Mouse (Mus musculus) heart, adult 2 months (tissue): ENCODE results near the gene Irak3. TPM values are rescaled to one million over a fixed set of nuclear protein-coding genes. Genes with fewer than 3 reads are reported as not detected.
A peak's percentile ranks its signal among the peaks of the same experiment; 100 is the strongest.

Source experiments
- DNase-seq, 2 experiments: peaks; one replicate each; pipeline ENCODE4 v3.0.0; 2021
- H3K27ac ChIP-seq: fragments of 200-600 bp; 2 replicates; pipeline ENCODE4 v1.8.1; 2022
- H3K27me3 ChIP-seq: fragments of 200-500 bp; 2 replicates; pipeline ENCODE4 v1.6.1; 2012; ENCODE audit warnings: mild to moderate bottlenecking, low read length, inconsistent platforms, mixed read lengths; ENCODE audit not compliant: control insufficient read depth, insufficient read depth
- H3K36me3 ChIP-seq: fragments of 200-500 bp; 2 replicates; pipeline ENCODE4 v1.6.1; 2012; ENCODE audit warnings: low read length, inconsistent platforms; ENCODE audit not compliant: control insufficient read depth, insufficient read depth
- H3K4me1 ChIP-seq: fragments of 200-500 bp; 2 replicates; pipeline ENCODE4 v1.6.1; 2011; ENCODE audit warnings: low read length; ENCODE audit not compliant: control insufficient read depth, insufficient read depth
- H3K4me3 ChIP-seq: fragments of 200-600 bp; 2 replicates; pipeline ENCODE4 v1.8.1; 2022
- H3K79me2 ChIP-seq: fragments of 200-500 bp; replicated peaks from 2 replicates; pipeline ENCODE4 v1.6.1; 2012; ENCODE audit warnings: mild to moderate bottlenecking, inconsistent platforms, low read length, moderate library complexity, mixed read lengths; ENCODE audit not compliant: control insufficient read depth, insufficient read depth
- H3K9ac ChIP-seq: fragments of 200-500 bp; 2 replicates; pipeline ENCODE4 v1.6.1; 2012; ENCODE audit warnings: low read depth, mild to moderate bottlenecking, control low read depth, inconsistent platforms, low read length, mixed read lengths
- CTCF ChIP-seq: fragments of 200-600 bp; IDR thresholded peaks from 2 replicates; pipeline ENCODE4 v1.8.1; 2022; ENCODE audit warnings: antibody characterized with exemption, mild to moderate bottlenecking, moderate library complexity
- EP300 ChIP-seq: fragments of 200-500 bp; IDR thresholded peaks from 2 replicates; pipeline ENCODE4 v1.6.1; 2011; ENCODE audit warnings: low read depth, low read length, control low read depth; ENCODE audit not compliant: insufficient read depth
- POLR2A ChIP-seq: fragments of 200-500 bp; IDR thresholded peaks from 2 replicates; pipeline ENCODE4 v1.6.1; 2011; ENCODE audit warnings: mild to moderate bottlenecking, low read depth, low read length, control low read depth; ENCODE audit not compliant: insufficient read depth
- WGBS: fragments of 180-500 bp; shearing (Covaris S2); methylation state at CpG from one replicate; pipeline ENCODE4 v1.1.7; 2018; 5-methylcytosine and 5-hydroxymethylcytosine counted together
- intact Hi-C: fragments of 180-260 bp; cut with DNase I; formaldehyde crosslinking; loops from one replicate; pipeline ENCODE4 v1.15.1; 2025
- polyA plus RNA-seq: library from polyadenylated mRNA; depleted of rRNA; stranded (reverse); fragments of >200 nt; gene quantifications from 2 replicates; pipeline ENCODE4 v1.2.3, GENCODE M21; 2012
- total RNA-seq, 2 experiments: library from RNA; stranded (reverse); gene quantifications; 2 replicates each; pipeline ENCODE4 v1.2.3; 2021

Gene Irak3
- total and polyA plus RNA-seq, 3 experiments: 2.6 to 3.7 (median 3.0) TPM

DNA sequence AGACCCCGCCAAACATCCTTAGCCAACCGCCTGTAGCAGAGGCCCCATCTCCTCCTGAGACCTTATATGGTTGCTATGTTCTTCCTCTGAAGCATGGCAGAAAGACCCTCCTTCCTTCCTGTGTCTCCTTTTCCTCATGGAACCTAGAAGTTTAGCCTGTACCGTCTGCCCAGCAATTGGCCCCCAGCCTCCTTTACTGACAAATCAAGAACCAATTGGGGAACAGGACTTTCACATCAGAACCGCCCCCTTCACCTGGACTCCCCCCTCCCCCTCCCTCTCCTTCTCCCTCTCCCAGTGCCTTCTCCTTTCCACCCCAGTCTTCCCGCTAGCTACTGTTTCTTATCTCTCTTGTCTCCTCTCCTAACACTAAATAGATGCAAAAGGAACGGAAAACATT is 37.5 kb upstream of the Irak3 start:
- Histone ChIP-seq H3K9ac (no peak overlapping the region), H3K4me1 (no peaks in the 10 kb centered on the region), H3K79me2 (no peaks in the 10 kb centered on the region), H3K4me3 (no peak overlapping the region), H3K27ac (no peak overlapping the region), H3K27me3 (no peaks in the 10 kb centered on the region), H3K36me3 (no peaks in the 10 kb centered on the region)
- WGBS: 41% methylated on average over 6 of the region's 6 CpGs
- intact Hi-C loops: no loop called here
- no peak for TF ChIP-seq CTCF
- TF ChIP-seq POLR2A: no peak
- TF ChIP-seq EP300: no peak
- no peak for DNase-seq

DNA sequence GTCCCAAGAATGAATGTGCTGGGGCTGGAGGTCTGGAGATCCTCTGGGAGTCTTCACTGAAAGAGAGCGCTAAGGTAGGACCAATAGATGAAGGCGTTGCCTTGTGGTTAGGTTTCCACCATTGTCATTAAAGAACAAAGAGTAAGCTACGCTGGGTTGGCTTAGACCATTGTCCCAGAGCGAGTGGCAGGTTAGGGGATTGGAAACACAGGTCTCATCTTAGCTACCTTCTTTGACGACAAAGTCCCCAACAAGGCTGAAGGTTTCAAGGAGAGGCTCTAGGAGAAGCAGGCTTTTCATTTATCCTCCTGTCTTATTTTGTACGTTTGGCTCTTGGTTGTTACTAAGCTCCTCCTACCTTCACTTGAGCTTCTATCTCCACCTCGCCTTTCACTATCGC is 36.3 kb upstream of the Irak3 start:
- Histone ChIP-seq H3K27me3 (no peaks in the 10 kb centered on the region), H3K36me3 (no peaks in the 10 kb centered on the region), H3K9ac (no peak overlapping the region), H3K4me1 (peaks cover 2% of the 10 kb centered on the region), H3K27ac (no peak overlapping the region), H3K4me3 (no peak overlapping the region), H3K79me2 (no peaks in the 10 kb centered on the region)
- TF ChIP-seq EP300 (no peak), CTCF (no peak), POLR2A (no peak)
- 86% methylated on average over 8 of the region's 8 CpGs for WGBS
- intact Hi-C loops: no loop called here
- DNase-seq: no peak

DNA sequence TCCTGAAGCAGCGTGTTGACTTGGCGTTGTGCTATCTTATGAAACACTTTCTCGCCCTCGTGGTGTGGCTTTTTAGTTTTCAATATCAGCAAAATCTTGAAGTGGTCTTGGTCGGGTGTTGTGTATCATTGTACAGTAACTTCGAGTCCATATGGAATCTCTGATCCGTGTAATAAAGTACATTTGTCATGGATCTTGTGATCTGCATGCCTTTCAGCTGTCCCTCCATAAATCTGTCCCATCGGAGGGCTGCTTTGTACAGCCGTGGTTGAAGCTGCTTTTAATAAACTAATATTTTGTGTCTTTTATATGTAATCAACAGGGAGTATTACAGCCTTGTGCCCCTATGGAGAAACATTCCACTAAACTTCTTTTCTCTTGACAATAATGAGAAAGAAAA is 34.9 kb upstream of the Irak3 start:
- WGBS: 78% methylated on average over 9 of the region's 9 CpGs
- no peak for TF ChIP-seq CTCF
- no peak for TF ChIP-seq POLR2A
- no peak for TF ChIP-seq EP300
- Histone ChIP-seq H3K9ac (no peak overlapping the region), H3K4me1 (peaks cover 2% of the 10 kb centered on the region), H3K79me2 (no peaks in the 10 kb centered on the region), H3K27me3 (no peaks in the 10 kb centered on the region), H3K4me3 (no peak overlapping the region), H3K36me3 (no peaks in the 10 kb centered on the region), H3K27ac (no peak overlapping the region)
- intact Hi-C loops: no loop called here
- DNase-seq: no peak

DNA sequence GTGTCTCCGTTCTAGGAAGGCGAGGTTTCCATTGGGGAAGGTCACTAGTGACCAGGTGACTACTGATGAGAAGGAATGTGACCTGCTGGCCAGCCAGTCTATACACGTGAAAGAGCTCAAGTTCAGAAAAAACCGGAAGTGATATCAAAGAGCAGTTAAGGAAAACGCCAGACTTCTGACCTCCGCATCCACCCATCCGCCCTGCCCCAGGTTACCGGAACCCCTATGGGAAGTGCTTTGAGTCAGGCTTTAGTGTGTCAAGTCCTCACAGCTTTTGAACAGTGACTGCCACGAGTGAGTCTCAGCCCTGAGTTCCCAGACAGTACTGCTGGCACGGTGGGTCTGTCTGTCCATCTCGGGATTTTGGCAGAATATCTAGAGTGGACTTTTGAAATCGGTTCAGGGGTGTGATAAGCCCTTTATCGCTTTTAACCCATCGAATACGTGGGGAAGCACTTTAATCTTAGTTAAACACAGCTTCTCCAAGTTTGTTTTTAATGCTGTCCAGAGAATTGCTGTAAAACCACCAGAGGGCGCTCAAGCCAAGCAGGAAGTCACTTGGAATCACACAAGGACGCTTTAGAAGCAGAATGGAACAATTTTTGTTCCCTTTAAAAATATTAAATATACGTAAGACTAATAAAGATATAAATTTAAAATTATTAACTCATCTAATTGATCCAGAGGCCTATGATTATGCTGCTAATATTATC is 31.9 kb upstream of the Irak3 start:
- no peaks in the 10 kb centered on the region for H3K36me3 ChIP-seq
- DNase-seq: peak; percentile 48 to 56
- H3K27ac ChIP-seq: peak overlapping the region; percentile 9; the same call in 1 of the 2 replicates
- WGBS: 19% methylated on average over 18 of the region's 18 CpGs
- no peaks in the 10 kb centered on the region for H3K27me3 ChIP-seq
- H3K4me1 ChIP-seq: peaks cover 2% of the 10 kb centered on the region
- TF ChIP-seq POLR2A (no peak), CTCF (peak; percentile 90)
- intact Hi-C loops: no loop called here
- H3K4me3 ChIP-seq: peak overlapping the region; percentile 22; the same call in 1 of the 2 replicates
- peak overlapping the region; percentile 47 for H3K9ac ChIP-seq
- no peaks in the 10 kb centered on the region for H3K79me2 ChIP-seq

DNA sequence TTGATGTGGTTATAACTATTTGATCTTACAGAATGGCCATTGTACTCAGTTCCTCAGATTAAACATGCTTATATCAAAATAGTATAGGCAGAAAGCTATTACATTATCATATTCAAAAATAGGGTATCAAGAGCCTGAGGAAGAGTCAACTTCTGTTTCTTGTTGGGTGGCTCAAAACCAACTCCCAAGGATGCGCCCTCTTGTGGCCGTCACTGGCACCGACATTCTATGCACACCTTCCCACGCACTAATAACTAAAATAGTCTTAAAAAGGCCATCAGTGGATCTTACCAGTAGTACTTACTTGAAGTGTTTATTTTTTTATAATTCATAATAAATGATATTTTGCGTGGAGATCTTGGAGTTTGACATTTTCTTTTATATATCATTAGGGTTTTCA is 29.8 kb upstream of the Irak3 start:
- H3K79me2 ChIP-seq: no peaks in the 10 kb centered on the region
- intact Hi-C loops: no loop called here
- H3K4me3 ChIP-seq: no peak overlapping the region
- TF ChIP-seq CTCF (peak; percentile 90), POLR2A (no peak)
- H3K4me1 ChIP-seq: peaks cover 4% of the 10 kb centered on the region
- H3K27me3 ChIP-seq: no peaks in the 10 kb centered on the region
- no peak overlapping the region for H3K27ac ChIP-seq
- no peak overlapping the region for H3K9ac ChIP-seq
- 29% methylated on average over 5 of the region's 5 CpGs for WGBS
- peak; percentile 55 to 76 for DNase-seq
- H3K36me3 ChIP-seq: no peaks in the 10 kb centered on the region

DNA sequence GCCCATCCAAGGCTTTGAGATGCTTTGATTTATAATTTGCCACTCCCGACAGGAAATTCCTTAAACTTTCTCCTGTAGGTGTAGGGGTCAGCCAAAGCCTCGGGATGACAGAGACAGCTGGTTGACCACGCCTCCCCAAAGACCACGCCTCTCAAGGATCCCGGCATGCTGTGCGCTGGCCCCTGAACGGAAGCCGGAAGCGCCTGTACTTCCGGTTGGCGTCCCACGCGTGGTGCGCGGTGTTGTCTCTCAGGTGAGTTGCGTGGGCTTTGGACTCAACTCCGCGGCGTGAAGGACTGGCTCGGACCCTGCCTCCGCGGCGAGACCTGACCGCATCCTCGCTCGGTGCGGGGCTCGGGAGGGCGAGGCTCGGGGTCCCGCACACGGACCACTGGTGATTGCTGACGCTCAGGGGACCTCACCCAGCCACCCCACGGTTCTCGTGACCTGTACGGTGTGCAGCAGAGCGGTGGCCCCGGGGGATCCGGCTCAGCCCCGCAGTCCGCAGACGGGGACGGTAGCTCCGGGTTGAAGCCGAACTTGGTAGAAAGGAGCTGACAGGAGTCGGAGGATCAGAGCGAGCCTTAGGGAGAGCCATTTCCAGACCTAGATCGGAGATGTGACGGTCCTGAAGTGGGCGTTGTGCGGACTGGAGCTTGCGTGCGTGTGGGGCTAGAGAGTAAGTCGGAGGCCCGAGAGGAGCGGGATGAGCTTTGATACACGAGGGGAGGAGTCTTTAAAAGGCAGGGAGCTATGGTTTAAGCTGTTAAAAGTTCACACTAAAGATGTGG is 25.1 kb upstream of the Irak3 start, which contains the start of gene Llph:
Llph (plus strand) TSS at position 200 of the 791 bp plus-strand sequence.
- Histone ChIP-seq H3K36me3 (no peaks in the 10 kb centered on the region), H3K27me3 (no peaks in the 10 kb centered on the region), H3K79me2 (no peaks in the 10 kb centered on the region), H3K9ac (peak within 1 kb of the TSS; percentile 69), H3K4me1 (peaks cover 2% of the 10 kb centered on the region), H3K27ac (peak within 1 kb of the TSS; percentile 76), H3K4me3 (peak within 1 kb of the TSS; percentile 86)
- intact Hi-C loops: no loop called here
- TF ChIP-seq EP300 (peak; percentile 69; the same call in 1 of the 2 replicates), POLR2A (peak; percentile 85), CTCF (no peak)
- peak; percentile 89 to 91 for DNase-seq
- under 1% methylated on average over 57 of the region's 57 CpGs for WGBS
